Mouse (Mus musculus): ENCODE data around the gene Mbnl1. TPM values are rescaled to one million over a fixed set of nuclear protein-coding genes. Genes with fewer than 3 reads are reported as not detected.

Mbnl1 gene
- total and polyA plus RNA-seq, 2 experiments from 2014 or later, result 56.2 to 90.8 TPM

- no peak for DNase-seq (ENCODE audit: low spot score)
- H3K27me3 ChIP-seq (ENCODE audit: insufficient read depth, low read length), result no peaks in the 10 kb centered on the region
- no peak overlapping the region for H3K27ac ChIP-seq
- ATAC-seq, result no peak
- 80% methylated on average over 3 of the region's 3 CpGs for WGBS
- no peak overlapping the region for H3K4me3 ChIP-seq (ENCODE audit: low read length)
- no peaks in the 10 kb centered on the region for H3K9me3 ChIP-seq (ENCODE audit: low read length)
- H3K9ac ChIP-seq (replicated peaks; ENCODE audit: low read length), result no peak overlapping the region
- no peaks in the 10 kb centered on the region for H3K4me1 ChIP-seq (ENCODE audit: insufficient read depth, low read length)
- TF ChIP-seq CTCF (IDR thresholded peaks at IDR 0.05; ENCODE audit: low read depth), result no peak
- no peaks in the 10 kb centered on the region for H3K36me3 ChIP-seq (ENCODE audit: insufficient read depth, low read length)
- H3K4me2 ChIP-seq (ENCODE audit: low read depth, low read length), result no peak overlapping the region
Measured at GRCm38 (mm10) chr3:60638530-60638929, 165.9 kb downstream of the Mbnl1 start.

- no peaks in the 10 kb centered on the region for H3K27me3 ChIP-seq (ENCODE audit: insufficient read depth, low read length)
- H3K4me1 ChIP-seq (ENCODE audit: insufficient read depth, low read length), result no peaks in the 10 kb centered on the region
- 56% methylated on average over 5 of the region's 5 CpGs for WGBS
- H3K9ac ChIP-seq (replicated peaks; ENCODE audit: low read length), result no peak overlapping the region
- no peaks in the 10 kb centered on the region for H3K9me3 ChIP-seq (ENCODE audit: low read length)
- ATAC-seq, result no peak
- H3K36me3 ChIP-seq (ENCODE audit: insufficient read depth, low read length), result no peaks in the 10 kb centered on the region
- DNase-seq (ENCODE audit: low spot score), result peak; percentile 19
- H3K27ac ChIP-seq, result no peak overlapping the region
- no peak overlapping the region for H3K4me3 ChIP-seq (ENCODE audit: low read length)
- H3K4me2 ChIP-seq (ENCODE audit: low read depth, low read length), result no peak overlapping the region
- TF ChIP-seq CTCF (IDR thresholded peaks at IDR 0.05; ENCODE audit: low read depth), result no peak
Measured at GRCm38 (mm10) chr3:60639135-60639534, 166.5 kb downstream of the Mbnl1 start.

- WGBS, result 86% methylated on average over 3 of the region's 3 CpGs
- ATAC-seq, result no peak
Measured at GRCm38 (mm10) chr3:60642227-60642626, 169.6 kb downstream of the Mbnl1 start.

GRCm38 (mm10) chr3:60645531-60645930, 172.9 kb downstream of the Mbnl1 start:
- no peak for TF ChIP-seq CTCF (IDR thresholded peaks at IDR 0.05; ENCODE audit: low read depth)
- Histone ChIP-seq H3K4me2 (ENCODE audit: low read depth, low read length) (no peak overlapping the region), H3K27me3 (ENCODE audit: insufficient read depth, low read length) (no peaks in the 10 kb centered on the region), H3K4me1 (ENCODE audit: insufficient read depth, low read length) (no peaks in the 10 kb centered on the region), H3K27ac (no peak overlapping the region), H3K9me3 (ENCODE audit: low read length) (no peaks in the 10 kb centered on the region), H3K4me3 (ENCODE audit: low read length) (no peak overlapping the region), H3K36me3 (ENCODE audit: insufficient read depth, low read length) (no peaks in the 10 kb centered on the region), H3K9ac (replicated peaks; ENCODE audit: low read length) (no peak overlapping the region)
- no peak for DNase-seq (ENCODE audit: low spot score)
- 84% methylated on average over 1 of the region's 1 CpGs for WGBS
- no peak for ATAC-seq

More at GRCm38 (mm10) chr3:60642227-60642626, 169.6 kb downstream of the Mbnl1 start:
- Histone ChIP-seq H3K9me3 (ENCODE audit: low read length) (no peaks in the 10 kb centered on the region), H3K4me3 (ENCODE audit: low read length) (no peak overlapping the region), H3K36me3 (ENCODE audit: insufficient read depth, low read length) (no peaks in the 10 kb centered on the region), H3K27ac (no peak overlapping the region), H3K4me2 (ENCODE audit: low read depth, low read length) (no peak overlapping the region), H3K4me1 (ENCODE audit: insufficient read depth, low read length) (no peaks in the 10 kb centered on the region), H3K27me3 (ENCODE audit: insufficient read depth, low read length) (no peaks in the 10 kb centered on the region), H3K9ac (replicated peaks; ENCODE audit: low read length) (no peak overlapping the region)
- DNase-seq (ENCODE audit: low spot score), result no peak
- no peak for TF ChIP-seq CTCF (IDR thresholded peaks at IDR 0.05; ENCODE audit: low read depth)

- ATAC-seq, result no peak
- no peaks in the 10 kb centered on the region for H3K9me3 ChIP-seq (ENCODE audit: low read length)
- H3K4me2 ChIP-seq (ENCODE audit: low read depth, low read length), result no peak overlapping the region
- no peaks in the 10 kb centered on the region for H3K36me3 ChIP-seq (ENCODE audit: insufficient read depth, low read length)
- H3K4me3 ChIP-seq (ENCODE audit: low read length), result no peak overlapping the region
- H3K9ac ChIP-seq (replicated peaks; ENCODE audit: low read length), result no peak overlapping the region
- TF ChIP-seq CTCF (IDR thresholded peaks at IDR 0.05; ENCODE audit: low read depth), result no peak
- no peak for DNase-seq (ENCODE audit: low spot score)
- no peak overlapping the region for H3K27ac ChIP-seq
- H3K4me1 ChIP-seq (ENCODE audit: insufficient read depth, low read length), result no peaks in the 10 kb centered on the region
- WGBS, result 93% methylated on average over 1 of the region's 1 CpGs
- no peaks in the 10 kb centered on the region for H3K27me3 ChIP-seq (ENCODE audit: insufficient read depth, low read length)
Measured at GRCm38 (mm10) chr3:60648293-60648692, 175.7 kb downstream of the Mbnl1 start.

- H3K4me1 ChIP-seq (ENCODE audit: insufficient read depth, low read length), result no peaks in the 10 kb centered on the region
- no peak overlapping the region for H3K27ac ChIP-seq
- H3K9ac ChIP-seq (replicated peaks; ENCODE audit: low read length), result no peak overlapping the region
- no peak for ATAC-seq
- no peak overlapping the region for H3K4me3 ChIP-seq (ENCODE audit: low read length)
- H3K4me2 ChIP-seq (ENCODE audit: low read depth, low read length), result no peak overlapping the region
- DNase-seq (ENCODE audit: low spot score), result no peak
- no peaks in the 10 kb centered on the region for H3K27me3 ChIP-seq (ENCODE audit: insufficient read depth, low read length)
- H3K9me3 ChIP-seq (ENCODE audit: low read length), result no peaks in the 10 kb centered on the region
- WGBS, result 93% methylated on average over 2 of the region's 2 CpGs
- TF ChIP-seq CTCF (IDR thresholded peaks at IDR 0.05; ENCODE audit: low read depth), result no peak
- no peaks in the 10 kb centered on the region for H3K36me3 ChIP-seq (ENCODE audit: insufficient read depth, low read length)
Measured at GRCm38 (mm10) chr3:60660762-60661161, 188.1 kb downstream of the Mbnl1 start.

Measured in hindbrain, postnatal 0 days (tissue).